Mouse (Mus musculus) left cerebral cortex, adult 2 months (tissue): ENCODE results near the gene Scoc. TPM values are rescaled to one million over a fixed set of nuclear protein-coding genes. Genes with fewer than 3 reads are reported as not detected.
A peak's percentile ranks its signal among the peaks of the same experiment; 100 is the strongest.
"Not testable (repeated sequence)": the region's sequence is repeated elsewhere in the genome, so short reads cannot be mapped to it uniquely, and the experiment has no call there.

Experiments used
- DNase-seq, 2 experiments: peaks; one replicate each; pipeline ENCODE4 v3.0.0; 2021 to 2022; ENCODE audit warnings: low spot score in 2 of 2, mixed read lengths in 1 of 2; ENCODE audit errors: extremely low spot score in 1 of 2
- H3K27ac ChIP-seq: fragments of 200-600 bp; 2 replicates; pipeline ENCODE4 v1.8.1; 2022
- H3K4me3 ChIP-seq: fragments of 200-600 bp; 2 replicates; pipeline ENCODE4 v1.8.1; 2022
- CTCF ChIP-seq: fragments of 200-600 bp; IDR thresholded peaks from 2 replicates; pipeline ENCODE4 v1.8.1; 2022; ENCODE audit warnings: antibody characterized with exemption, mild to moderate bottlenecking, moderate library complexity
- intact Hi-C: fragments of 180-260 bp; cut with DNase I; formaldehyde crosslinking; loops from one replicate; pipeline ENCODE4 v1.15.1; 2025
- long read RNA-seq, 2 experiments: library from polyadenylated mRNA; stranded (forward); transcript quantifications; one replicate each; pipeline ENCODE4 v2.0.0; 2021; ENCODE audit warnings: borderline mapping rate in 2 of 2
- total RNA-seq, 2 experiments: library from RNA; stranded (reverse); gene quantifications; 2 replicates each; pipeline ENCODE4 v1.2.3; 2021

Gene Scoc
- total RNA-seq: 100 to 1,000 TPM; 210 to 211 TPM
- long read RNA-seq, experiment 1, transcript Scoc-202 (4 exons, 1,764 nt): minor isoform, 6 of 118 reads
- long read RNA-seq, experiment 1, transcript Scoc-203 (4 exons, 409 nt): major isoform, 109 of 118 reads
- long read RNA-seq, experiment 1, partial matches to known transcripts: 0 of 118 reads
- long read RNA-seq, experiment 1, other reads (novel, unspliced or antisense): 1 of 118 reads
- long read RNA-seq, experiment 2, transcript Scoc-202 (4 exons, 1,764 nt): minor isoform, 5 of 79 reads
- long read RNA-seq, experiment 2, transcript Scoc-203 (4 exons, 409 nt): major isoform, 65 of 79 reads
- long read RNA-seq, experiment 2, partial matches to known transcripts: 1 of 79 reads
- long read RNA-seq, experiment 2, other reads (novel, unspliced or antisense): 8 of 79 reads

- DNase-seq: no peak
- Histone ChIP-seq H3K27ac (no peak within 1 kb of the TSS), H3K4me3 (no peak within 1 kb of the TSS)
- TF ChIP-seq CTCF: no peak
- intact Hi-C loops: no loop called here
Observed at GRCm38 (mm10) chr8:83458222-83458621, at the start of gene Scoc. Scoc (minus strand) TSS chr8:83458391.

DNA sequence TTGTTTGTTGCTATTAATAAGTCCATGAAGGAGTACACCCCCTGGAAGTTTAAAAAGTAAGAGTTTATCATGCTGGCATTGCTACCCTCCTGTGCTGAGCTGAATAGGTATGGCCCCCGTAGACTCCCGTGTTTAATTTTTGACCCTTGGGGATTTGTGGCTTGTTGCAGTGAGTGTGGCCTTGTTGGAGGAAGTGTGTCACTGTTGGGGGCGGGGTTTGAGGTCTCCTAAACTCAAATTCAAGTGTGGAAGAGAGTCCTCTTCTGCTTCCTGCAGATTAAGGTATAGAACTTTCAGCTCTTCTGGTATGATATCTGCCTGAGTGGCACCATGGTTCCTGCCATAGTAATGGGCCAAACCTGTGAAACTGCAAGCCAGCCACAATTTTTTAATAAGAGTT, 1.4 kb upstream of the Scoc start:
- intact Hi-C loops: no loop called here
- no peak for TF ChIP-seq CTCF
- no peak for DNase-seq
- no peak overlapping the region for H3K4me3 ChIP-seq
- H3K27ac ChIP-seq: no peak overlapping the region

DNA sequence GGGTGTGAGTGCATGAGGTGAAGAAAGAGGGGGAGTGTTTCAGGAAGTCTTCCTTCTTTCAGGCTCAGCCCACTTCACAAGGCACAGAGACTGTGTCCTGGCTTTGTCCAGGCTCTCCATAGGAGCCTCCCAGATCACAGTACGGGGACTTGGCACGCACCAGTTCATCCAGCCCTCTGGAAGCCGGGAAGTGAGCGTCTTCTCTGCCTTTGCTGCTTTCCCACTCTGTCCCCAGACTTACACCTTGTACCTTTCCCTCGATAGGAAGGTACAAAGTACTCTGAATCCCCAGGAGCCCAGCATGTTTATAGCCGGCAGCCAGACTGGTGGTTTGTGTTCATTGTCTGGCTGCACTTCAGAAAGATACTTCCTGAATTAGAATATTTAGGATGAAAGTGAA, 1.1 kb downstream of the Scoc start:
- TF ChIP-seq CTCF: no peak
- DNase-seq: no peak
- intact Hi-C loops: no loop called here
- no peak overlapping the region for H3K27ac ChIP-seq
- no peak overlapping the region for H3K4me3 ChIP-seq

DNA sequence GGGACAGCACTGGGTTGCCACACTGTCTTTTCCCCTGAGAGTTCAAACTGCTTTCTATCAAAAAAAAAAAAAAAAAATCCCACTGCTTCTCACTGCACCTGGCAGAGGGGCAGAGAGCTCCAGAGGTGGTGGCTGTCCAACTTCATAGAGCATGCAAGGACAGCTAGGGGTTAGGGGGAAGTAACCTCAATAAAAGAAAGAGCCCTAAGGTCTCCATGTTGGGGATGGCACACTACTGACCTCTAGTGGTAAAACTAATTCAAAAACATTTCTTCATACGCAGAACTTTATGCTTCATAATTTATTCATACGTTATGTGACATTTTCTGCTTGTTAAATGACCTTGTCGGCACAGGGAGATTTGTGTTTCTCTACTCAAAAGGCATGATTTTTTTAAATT, 7.1 kb downstream of the Scoc start:
- peak; percentile 83 for TF ChIP-seq CTCF
- Histone ChIP-seq H3K4me3 (no peak overlapping the region), H3K27ac (no peak overlapping the region)
- intact Hi-C loops: no loop called here
- DNase-seq: no peak

DNA sequence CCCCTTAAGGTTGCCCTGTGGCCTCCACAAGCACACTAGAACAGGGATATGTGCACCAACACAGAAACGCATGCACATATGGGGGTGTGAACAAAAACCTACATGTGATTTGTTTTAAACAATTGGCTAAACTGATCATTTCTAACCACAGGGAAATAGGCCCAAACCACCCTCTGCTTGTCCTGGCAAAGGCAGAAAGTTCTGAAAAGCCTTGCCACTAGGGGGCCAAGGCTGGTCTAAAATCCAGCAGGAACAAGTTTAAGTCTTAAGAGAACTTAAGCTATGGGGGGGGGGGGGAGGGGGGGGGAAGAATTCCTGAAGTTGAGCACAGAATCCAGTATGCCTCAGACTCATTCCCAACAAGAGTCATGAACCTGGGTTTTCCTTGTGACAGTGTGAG, 8.2 kb downstream of the Scoc start:
- H3K4me3 ChIP-seq: no peak overlapping the region
- TF ChIP-seq CTCF: peak; percentile 48
- intact Hi-C loops: loop anchor here (5.0 kb wide), 1 partner anchor 193 kb away; no protein-coding TSS in a partner anchor
- DNase-seq: no peak
- no peak overlapping the region for H3K27ac ChIP-seq

DNA sequence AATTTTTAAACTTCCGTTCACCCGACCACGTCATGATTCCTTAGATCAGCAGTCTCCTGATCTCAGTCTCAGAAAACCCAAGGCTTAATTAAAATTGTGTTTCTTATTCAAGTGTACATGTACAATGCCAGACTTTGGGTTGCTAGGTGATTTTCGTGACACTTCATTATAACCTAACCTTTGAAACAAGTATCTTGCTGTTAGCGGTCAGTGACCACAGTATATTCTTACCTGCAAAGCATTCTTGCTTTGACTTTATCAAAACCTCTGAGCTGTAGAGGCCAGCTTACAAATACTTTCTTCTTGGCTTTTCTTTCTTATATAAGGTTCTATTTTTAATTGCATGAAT, 15.2 kb downstream of the Scoc start:
- peak overlapping the region; percentile 89 for H3K27ac ChIP-seq
- no peak for DNase-seq

DNA sequence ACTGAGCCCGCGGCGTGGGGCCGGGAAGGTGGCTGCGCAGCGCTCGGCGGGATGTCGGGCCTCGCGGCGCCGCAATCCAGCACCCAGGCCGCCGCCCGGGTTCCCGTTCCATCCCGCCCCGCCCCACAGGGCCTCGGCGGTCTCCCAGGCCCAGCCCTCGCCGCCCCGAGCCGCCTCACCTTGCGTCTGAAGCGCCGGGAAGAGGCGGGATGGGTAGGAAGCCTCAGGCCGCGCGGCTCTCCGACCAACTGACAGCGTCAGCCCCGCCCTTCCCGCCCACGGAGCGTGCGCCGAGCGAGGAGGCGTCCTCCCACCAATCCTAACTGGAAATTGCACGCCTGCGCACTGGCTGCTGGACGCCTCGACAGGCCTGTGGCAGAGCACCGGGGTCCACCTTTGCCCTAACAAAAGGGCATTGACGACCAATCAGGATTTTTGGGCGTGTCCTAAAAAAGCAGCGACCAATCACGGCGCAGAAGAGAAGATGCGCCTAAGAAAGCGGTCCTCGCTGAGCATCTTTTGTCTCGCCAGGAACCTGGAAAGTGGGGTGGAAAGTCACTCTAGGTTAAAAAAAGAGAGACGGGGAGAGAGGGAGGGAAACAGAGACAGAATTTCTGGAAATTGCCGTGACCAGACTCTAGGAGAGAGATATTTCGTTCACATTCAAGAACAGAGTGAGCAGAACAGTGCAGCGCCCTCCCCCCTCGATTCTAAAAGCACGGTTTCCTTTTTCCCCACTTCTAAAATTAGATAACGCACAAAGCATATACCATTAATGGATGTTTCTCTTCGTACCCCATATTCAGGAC, 15.7 kb downstream of the Scoc start:
- no peak for TF ChIP-seq CTCF
- DNase-seq: peak; percentile 93 to 96
- peak overlapping the region; percentile 89 for H3K27ac ChIP-seq
- peak overlapping the region; percentile 67 for H3K4me3 ChIP-seq
- intact Hi-C loops: loop anchor here (1.0 kb wide), 1 partner anchor 110 kb away; the partner anchor contains the start of gene Elmod2

More for the DNA sequence above, 15.2 kb downstream of the Scoc start:
- peak overlapping the region; percentile 67 for H3K4me3 ChIP-seq
- TF ChIP-seq CTCF: no peak
- intact Hi-C loops: no loop called here

DNA sequence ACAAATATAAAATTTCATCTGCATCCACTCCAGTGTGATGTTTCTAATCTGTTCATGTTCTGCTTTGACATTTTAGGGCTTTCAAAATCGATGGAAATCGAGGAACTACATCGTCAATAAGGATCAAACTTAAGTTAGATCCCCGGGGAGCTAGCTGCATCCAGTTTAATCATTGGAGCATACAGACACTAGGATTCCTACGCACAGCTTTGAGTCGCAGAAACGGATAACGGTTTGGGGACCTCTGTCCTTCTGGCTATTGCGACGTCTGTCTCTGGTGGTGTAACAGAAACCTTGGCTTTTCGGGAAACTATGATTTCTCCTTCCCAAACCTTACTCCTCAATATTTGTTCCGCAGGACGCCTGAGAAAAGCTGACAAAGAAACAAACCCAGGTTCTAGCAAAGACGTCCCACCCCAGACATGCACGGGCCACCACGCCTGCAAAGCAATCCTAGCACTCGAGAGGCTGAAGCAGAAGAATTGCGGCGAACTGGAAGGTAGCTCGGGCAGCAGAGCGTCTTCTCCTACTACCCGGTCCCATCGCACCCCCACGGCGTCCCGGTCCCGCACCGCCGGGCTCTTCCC, 16.4 kb downstream of the Scoc start:
- intact Hi-C loops: loop anchor here (1.0 kb wide), 1 partner anchor 109 kb away; the partner anchor contains the start of gene Elmod2
- DNase-seq: no peak
- TF ChIP-seq CTCF: no peak
- peak overlapping the region; percentile 89 for H3K27ac ChIP-seq
- H3K4me3 ChIP-seq: peak overlapping the region; percentile 67

DNA sequence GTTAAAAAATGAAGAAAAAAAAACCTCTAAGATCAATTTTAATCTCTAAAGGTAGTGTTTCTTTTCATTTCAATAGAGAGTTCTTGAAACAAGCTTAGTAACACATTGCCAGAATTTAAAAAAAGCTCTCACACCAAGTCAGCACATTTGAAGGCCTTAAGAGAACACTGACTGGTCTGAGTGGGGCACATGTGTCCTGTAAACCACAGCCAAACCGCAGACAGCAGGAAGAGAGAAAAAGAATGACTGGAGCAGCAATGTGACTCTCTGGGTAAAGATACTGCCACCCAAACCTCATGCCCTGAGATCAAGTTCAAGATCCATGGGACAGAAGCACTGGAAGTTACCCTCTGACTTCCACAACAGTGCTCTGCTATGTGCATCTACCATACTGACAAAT, 21.1 kb downstream of the Scoc start:
- no peak overlapping the region for H3K4me3 ChIP-seq
- intact Hi-C loops: no loop called here
- H3K27ac ChIP-seq: no peak overlapping the region
- DNase-seq: no peak
- TF ChIP-seq CTCF: no peak

DNA sequence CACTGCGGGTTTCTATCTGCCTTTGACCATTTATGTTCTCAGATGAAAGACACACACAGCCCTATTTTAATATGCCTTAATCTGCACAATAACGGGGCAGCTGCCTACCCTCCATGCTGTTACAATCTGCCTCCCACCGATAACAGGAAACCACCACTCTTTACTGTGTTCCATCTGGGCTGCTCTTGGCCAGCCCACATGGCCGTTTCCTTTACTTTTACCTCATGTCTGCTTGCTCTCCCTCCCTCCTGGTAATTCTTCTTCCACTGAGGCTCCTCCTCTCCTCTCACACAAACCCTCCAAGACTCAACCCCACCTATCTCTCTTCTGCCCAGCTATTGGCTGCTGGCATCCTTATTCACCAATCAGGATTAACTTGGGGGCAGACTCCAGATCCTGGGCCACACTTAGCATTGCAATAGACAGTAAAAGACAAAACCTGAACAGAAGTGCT, 29.1 kb downstream of the Scoc start:
- H3K4me3 ChIP-seq: no peak overlapping the region
- no peak for DNase-seq
- H3K27ac ChIP-seq: no peak overlapping the region
- TF ChIP-seq CTCF: no peak
- intact Hi-C loops: no loop called here

GRCm38 (mm10) chr8:83428621-83429020, 29.6 kb downstream of the Scoc start:
- DNase-seq, H3K27ac ChIP-seq, H3K4me3 ChIP-seq, intact Hi-C loops: not testable (repeated sequence)

DNA sequence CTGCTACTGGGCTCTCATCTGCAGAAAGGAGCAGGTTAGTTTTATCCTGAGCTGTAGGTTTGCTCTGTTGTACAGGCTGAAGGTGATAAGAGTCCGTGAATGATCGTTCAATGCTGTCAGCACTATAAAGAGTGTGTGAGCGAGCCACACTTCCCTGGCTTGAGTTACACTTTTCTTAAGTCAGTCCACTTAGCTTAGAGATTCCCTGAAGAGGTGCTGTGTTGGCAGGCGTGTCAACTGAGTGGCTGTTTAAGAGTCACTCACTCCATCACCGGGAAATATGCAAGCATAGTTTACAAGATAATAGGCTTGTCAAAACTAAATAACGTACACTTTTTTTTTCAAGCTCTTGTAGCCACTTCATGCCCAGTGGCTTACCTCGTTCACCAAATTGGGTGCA, 31.2 kb downstream of the Scoc start:
- no peak for DNase-seq
- TF ChIP-seq CTCF: no peak
- intact Hi-C loops: no loop called here
- H3K4me3 ChIP-seq: no peak overlapping the region
- no peak overlapping the region for H3K27ac ChIP-seq
